Mouse (Mus musculus) kidney, adult 10 weeks (tissue): ENCODE measurements around the gene Slc1a4. TPM values are rescaled to one million over a fixed set of nuclear protein-coding genes. Genes with fewer than 3 reads are reported as not detected.

Source experiments
- polyA plus RNA-seq: library from polyadenylated mRNA; stranded (reverse); fragments of 350-450 nt; fragmentation: Illumina TruSeq; extraction: RNeasy Lipid Tissue Mini Kit (QIAGEN cat#74804); gene quantifications from one replicate; pipeline ENCODE4 v1.2.3, GENCODE M21; 2014; ENCODE audit warnings: low read depth, low replicate concordance

The Slc1a4 gene
- 4.4 TPM for polyA plus RNA-seq

GRCm38 (mm10) chr11:20332561-20333514 lies at the start of gene Slc1a4:
Slc1a4 (minus strand) TSS chr11:20332713.

Other genes starting within 250 kb of the Slc1a4 start
- 338 TPM for gene Actr2, start 219.8 kb downstream of the Slc1a4 start, polyA plus RNA-seq
- 878 TPM for gene Rab1a, start 131.3 kb downstream of the Slc1a4 start, polyA plus RNA-seq
- 21.7 TPM for gene Cep68, start 83.3 kb downstream of the Slc1a4 start, polyA plus RNA-seq
- gene Sertad2, start 210.5 kb upstream of the Slc1a4 start, polyA plus RNA-seq: 20.5 TPM